Mouse (Mus musculus) midbrain, postnatal 0 days (tissue): ENCODE data around the gene Med15. TPM values are rescaled to one million over a fixed set of nuclear protein-coding genes. Genes with fewer than 3 reads are reported as not detected.

Experiments
- ATAC-seq: fragments of 200-750 bp; cut with Nextera tagmentation; 2 replicates; pipeline ENCODE4 v1.8.0; 2017; ENCODE audit warnings: moderate number of reproducible peaks, mild to moderate bottlenecking, moderate TSS enrichment, moderate library complexity; ENCODE audit not compliant: low FRiP score
- DNase-seq: peaks from one replicate; pipeline ENCODE4 v3.0.0-alpha.2; 2015; ENCODE audit warnings: low spot score
- H3K27ac ChIP-seq: fragments of 300-500 bp; sonication (generic); 2 replicates; pipeline ENCODE4 v1.5.1; 2014; ENCODE audit warnings: low read depth, mild to moderate bottlenecking, low read length, mixed read lengths
- H3K27me3 ChIP-seq: fragments of 300-500 bp; sonication (generic); 2 replicates; pipeline ENCODE4 v1.6.1; 2014; ENCODE audit warnings: low read length, control low read depth, mixed read lengths; ENCODE audit not compliant: insufficient read depth
- H3K36me3 ChIP-seq: fragments of 300-500 bp; sonication (generic); 2 replicates; pipeline ENCODE4 v1.6.1; 2014; ENCODE audit warnings: low read length, control low read depth, mixed read lengths; ENCODE audit not compliant: insufficient read depth
- H3K4me1 ChIP-seq: fragments of 300-500 bp; sonication (generic); 2 replicates; pipeline ENCODE4 v1.6.1; 2014; ENCODE audit warnings: mild to moderate bottlenecking, control low read depth, antibody characterized with exemption, low read length, mixed read lengths; ENCODE audit not compliant: insufficient read depth
- H3K4me2 ChIP-seq: fragments of 300-500 bp; sonication (generic); 2 replicates; pipeline ENCODE4 v1.6.1; 2014; ENCODE audit warnings: low read depth, mild to moderate bottlenecking, low read length, mixed read lengths; ENCODE audit not compliant: poor library complexity, severe bottlenecking
- H3K4me3 ChIP-seq: fragments of 300-500 bp; sonication (generic); 2 replicates; pipeline ENCODE4 v1.5.1; 2014; ENCODE audit warnings: low read depth, mild to moderate bottlenecking, low read length, moderate library complexity
- H3K9ac ChIP-seq: fragments of 300-500 bp; sonication (generic); replicated peaks from 2 replicates; pipeline ENCODE4 v1.6.1; 2014; ENCODE audit warnings: mild to moderate bottlenecking, low read length, moderate library complexity, mixed read lengths; ENCODE audit not compliant: poor library complexity, severe bottlenecking
- H3K9me3 ChIP-seq: fragments of 300-500 bp; sonication (generic); 2 replicates; pipeline ENCODE4 v1.6.1; 2016; ENCODE audit warnings: low read length, control low read depth
- CTCF ChIP-seq: IDR thresholded peaks from 2 replicates; pipeline ENCODE4 v1.5.1; 2016; ENCODE audit warnings: antibody characterized with exemption, mild to moderate bottlenecking
- WGBS: fragments of 180-500 bp; shearing (Covaris S2); extraction: QIAGEN DNeasy Blood & Tissue Kit; methylation state at CpG from one replicate; pipeline ENCODE4 v1.1.7; 2014; 5-methylcytosine and 5-hydroxymethylcytosine counted together
- polyA plus RNA-seq: library from polyadenylated mRNA; unstranded; fragments of >200 nt; fragmentation: Nextera tagmentation; extraction: Ambion mirVana; gene quantifications from 2 replicates; pipeline ENCODE4 v1.2.1, GENCODE M21; 2015
- total RNA-seq: library from RNA; depleted of rRNA; stranded (reverse); fragments of >200 nt; gene quantifications from 2 replicates; pipeline ENCODE4 v1.2.3, GENCODE M21; 2014

The Med15 gene
- total and polyA plus RNA-seq, 2 experiments from 2014 or later = 49.3 to 58.3 TPM

GRCm38 (mm10) chr16:17638036-17638628 is 94.6 kb downstream of the Med15 start:
- no peak overlapping the region for H3K9ac ChIP-seq
- H3K9me3 ChIP-seq = no peaks in the 10 kb centered on the region
- no peak overlapping the region for H3K4me2 ChIP-seq
- H3K27me3 ChIP-seq = no peaks in the 10 kb centered on the region
- H3K4me3 ChIP-seq = no peak overlapping the region
- ATAC-seq (no peak), DNase-seq (no peak)
- WGBS = 89% methylated on average over 9 of the region's 9 CpGs
- TF ChIP-seq CTCF = no peak
- H3K36me3 ChIP-seq = peaks cover 61% of the 10 kb centered on the region
- H3K27ac ChIP-seq = no peak overlapping the region
- H3K4me1 ChIP-seq = no peaks in the 10 kb centered on the region

- no peak for DNase-seq
- Histone ChIP-seq H3K9ac (no peak overlapping the region), H3K36me3 (peaks cover 62% of the 10 kb centered on the region), H3K27ac (no peak overlapping the region), H3K4me1 (no peaks in the 10 kb centered on the region), H3K27me3 (no peaks in the 10 kb centered on the region), H3K9me3 (no peaks in the 10 kb centered on the region), H3K4me2 (no peak overlapping the region), H3K4me3 (no peak overlapping the region)
- TF ChIP-seq CTCF = peak; percentile 27
- WGBS = 81% methylated on average over 2 of the region's 2 CpGs
- ATAC-seq = no peak
Measured at GRCm38 (mm10) chr16:17637610-17638009, 95.1 kb downstream of the Med15 start.

GRCm38 (mm10) chr16:17636904-17637303 is 95.8 kb downstream of the Med15 start:
- no peak overlapping the region for H3K27ac ChIP-seq
- WGBS = 86% methylated on average over 2 of the region's 2 CpGs
- no peaks in the 10 kb centered on the region for H3K4me1 ChIP-seq
- H3K27me3 ChIP-seq = no peaks in the 10 kb centered on the region
- H3K4me3 ChIP-seq = no peak overlapping the region
- DNase-seq (no peak), ATAC-seq (no peak)
- TF ChIP-seq CTCF = no peak
- no peak overlapping the region for H3K4me2 ChIP-seq
- H3K9ac ChIP-seq = no peak overlapping the region
- H3K36me3 ChIP-seq = peaks cover 63% of the 10 kb centered on the region
- H3K9me3 ChIP-seq = no peaks in the 10 kb centered on the region

DNA sequence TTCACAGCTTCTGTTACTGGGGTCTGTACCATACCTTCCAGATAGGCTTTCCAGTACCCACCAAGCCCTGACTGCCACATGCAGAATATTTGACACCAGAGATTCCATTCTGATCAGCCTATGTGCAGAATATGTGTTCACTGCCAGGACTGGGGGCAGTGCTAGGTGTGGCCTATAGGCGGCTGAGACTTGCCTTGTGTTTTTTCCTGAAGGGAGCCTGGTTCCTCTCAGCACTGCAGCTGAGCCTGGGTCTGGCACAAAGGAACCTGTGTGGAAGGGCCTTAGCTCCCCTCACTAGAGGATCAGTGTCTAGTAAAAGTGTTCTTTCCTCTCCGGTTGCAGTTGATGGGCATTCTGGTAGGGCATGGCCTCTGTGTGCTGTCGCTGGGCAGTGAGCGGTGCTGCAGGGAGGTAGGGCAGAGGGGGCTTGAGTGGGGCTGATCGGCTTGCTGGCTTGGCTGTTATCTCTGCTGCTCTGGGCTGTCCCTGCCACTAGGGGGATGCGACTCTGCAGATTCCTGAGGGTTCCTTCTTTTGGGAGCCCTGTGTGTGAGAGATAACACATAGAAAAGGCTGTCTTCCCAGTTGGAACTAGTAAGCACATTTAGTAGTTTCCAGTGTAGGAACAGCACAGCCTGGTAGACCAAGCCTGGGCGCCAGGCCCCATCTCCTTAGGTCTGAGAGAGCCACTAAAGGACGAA is 99.1 kb downstream of the Med15 start:
- Histone ChIP-seq H3K9ac (no peak overlapping the region), H3K4me2 (no peak overlapping the region), H3K27ac (no peak overlapping the region), H3K36me3 (peaks cover 64% of the 10 kb centered on the region), H3K4me1 (no peaks in the 10 kb centered on the region), H3K4me3 (no peak overlapping the region), H3K9me3 (no peaks in the 10 kb centered on the region), H3K27me3 (no peaks in the 10 kb centered on the region)
- peak; percentile 50; the same call in 1 of the 2 replicates for TF ChIP-seq CTCF
- no peak for DNase-seq
- 76% methylated on average over 8 of the region's 8 CpGs for WGBS
- ATAC-seq = no peak

GRCm38 (mm10) chr16:17632580-17632979 is 100.1 kb downstream of the Med15 start:
- H3K36me3 ChIP-seq = peaks cover 64% of the 10 kb centered on the region
- TF ChIP-seq CTCF = no peak
- H3K9ac ChIP-seq = no peak overlapping the region
- no peaks in the 10 kb centered on the region for H3K9me3 ChIP-seq
- no peaks in the 10 kb centered on the region for H3K27me3 ChIP-seq
- WGBS = 100% methylated on average over 2 of the region's 2 CpGs
- no peak for DNase-seq
- no peaks in the 10 kb centered on the region for H3K4me1 ChIP-seq
- H3K27ac ChIP-seq = no peak overlapping the region
- no peak overlapping the region for H3K4me3 ChIP-seq
- ATAC-seq = no peak
- no peak overlapping the region for H3K4me2 ChIP-seq

GRCm38 (mm10) chr16:17626269-17626555 is 106.5 kb downstream of the Med15 start:
- H3K36me3 ChIP-seq = peaks cover 56% of the 10 kb centered on the region
- no peak for TF ChIP-seq CTCF
- 98% methylated on average over 5 of the region's 5 CpGs for WGBS
- no peaks in the 10 kb centered on the region for H3K27me3 ChIP-seq
- H3K4me2 ChIP-seq = no peak overlapping the region
- H3K4me1 ChIP-seq = no peaks in the 10 kb centered on the region
- H3K4me3 ChIP-seq = no peak overlapping the region
- no peak overlapping the region for H3K27ac ChIP-seq
- ATAC-seq (no peak), DNase-seq (no peak)
- no peak overlapping the region for H3K9ac ChIP-seq
- H3K9me3 ChIP-seq = no peaks in the 10 kb centered on the region
